Mouse (Mus musculus): ENCODE measurements around the gene Anp32e.

DNA sequence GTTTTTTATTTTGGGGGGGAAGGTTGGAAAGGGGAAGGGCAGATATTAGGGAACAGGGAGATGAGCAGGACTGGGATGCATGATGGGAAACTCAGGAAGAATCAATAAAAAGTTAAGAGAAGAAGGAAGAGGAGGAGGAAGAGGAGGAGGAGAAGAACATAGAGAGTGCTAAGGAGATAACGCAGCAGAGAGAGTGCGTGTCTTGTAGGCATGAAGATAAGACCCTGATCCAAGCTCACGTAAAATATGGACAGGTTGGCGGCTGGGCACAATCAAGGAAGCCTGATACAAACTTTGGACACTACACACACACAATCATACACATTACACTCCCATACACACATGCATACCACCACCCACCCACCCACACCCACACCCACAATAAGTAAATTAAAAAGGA lies 14.3 kb upstream of the Anp32e start:
- no peak for TF ChIP-seq CTCF (IDR thresholded peaks at IDR 0.05; ENCODE audit: control insufficient read depth, insufficient read depth, low read length)
- TF ChIP-seq POLR2A (IDR thresholded peaks at IDR 0.05; ENCODE audit: borderline replicate concordance, control insufficient read depth, low read depth, low read length), result no peak
